Mouse (Mus musculus): Measurements from ENCODE around the gene Olfr161.
"Not testable (repeated sequence)": the region's sequence is repeated elsewhere in the genome, so short reads cannot be mapped to it uniquely, and the experiment has no call there.

The Olfr161 gene

GRCm38 (mm10) chr16:3590691-3591090, at the start of gene Olfr161:
Gene Olfr161, plus strand, starts transcription at chr16:3591042.
- no peak for DNase-seq (ENCODE audit: low read depth, low spot score)

DNA sequence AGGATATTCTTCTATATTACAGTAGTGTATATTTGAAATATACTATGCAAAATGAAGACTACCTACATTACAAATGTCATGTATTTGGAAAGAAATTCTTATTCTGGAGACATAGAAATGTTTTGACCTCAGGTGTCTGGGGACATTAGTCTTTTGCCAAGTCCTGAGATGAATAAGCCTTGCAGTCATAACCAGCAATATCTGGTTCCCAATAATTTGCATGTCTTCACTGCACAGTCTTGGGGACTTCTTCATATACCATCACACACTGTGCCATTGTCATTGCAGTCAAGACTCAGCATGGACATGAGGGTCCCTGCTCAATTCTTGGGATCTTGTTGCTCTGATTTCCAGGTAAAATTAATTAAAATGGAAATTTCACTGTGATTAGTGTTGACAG, 27.3 kb upstream of the Olfr161 start:
- no peak for DNase-seq (ENCODE audit: low read depth, low spot score)

DNA sequence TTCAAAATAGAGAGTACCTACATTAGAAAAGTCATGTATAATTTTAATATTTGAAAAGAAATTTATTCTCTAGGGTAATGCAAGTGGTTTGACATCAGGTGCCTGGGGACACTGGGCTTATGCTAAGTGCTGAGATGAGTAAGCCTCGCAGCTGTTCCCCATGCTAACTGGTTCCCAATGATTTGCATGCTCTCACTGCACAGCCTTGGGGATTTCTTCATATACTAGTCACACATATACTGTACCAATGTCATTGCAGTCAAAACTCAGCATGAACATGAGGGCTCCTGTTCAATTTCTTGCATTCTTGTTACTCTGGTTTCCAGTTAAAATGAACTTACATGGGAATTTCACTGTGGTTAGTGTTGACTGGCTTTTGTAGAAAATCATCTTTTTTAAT, 13.2 kb upstream of the Olfr161 start:
- not testable (repeated sequence) for DNase-seq (ENCODE audit: low read depth, low spot score)

GRCm38 (mm10) chr16:3578227-3578848, 12.5 kb upstream of the Olfr161 start:
- not testable (repeated sequence) for DNase-seq (ENCODE audit: low read depth, low spot score)

DNA sequence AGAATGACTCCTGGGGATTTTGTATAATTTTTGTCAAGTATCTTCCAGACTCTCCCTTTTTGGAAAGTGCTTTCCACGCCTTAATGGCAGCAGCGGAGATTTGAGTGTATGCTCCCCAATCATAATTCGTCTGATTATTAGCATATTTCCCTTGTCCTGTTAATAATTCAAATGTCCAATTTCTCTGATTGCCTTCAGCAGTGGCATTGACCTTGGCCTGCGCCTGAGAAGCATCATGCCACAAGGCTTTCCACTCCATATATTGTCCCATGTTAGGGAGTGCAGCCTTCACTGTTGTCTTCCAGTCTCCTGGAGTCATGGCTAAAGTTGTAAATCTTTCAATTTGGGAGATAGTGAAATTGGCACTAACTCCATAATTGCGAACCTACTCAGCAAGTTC, 40.5 kb downstream of the Olfr161 start:
- not testable (repeated sequence) for DNase-seq (ENCODE audit: low read depth, low spot score)

DNA sequence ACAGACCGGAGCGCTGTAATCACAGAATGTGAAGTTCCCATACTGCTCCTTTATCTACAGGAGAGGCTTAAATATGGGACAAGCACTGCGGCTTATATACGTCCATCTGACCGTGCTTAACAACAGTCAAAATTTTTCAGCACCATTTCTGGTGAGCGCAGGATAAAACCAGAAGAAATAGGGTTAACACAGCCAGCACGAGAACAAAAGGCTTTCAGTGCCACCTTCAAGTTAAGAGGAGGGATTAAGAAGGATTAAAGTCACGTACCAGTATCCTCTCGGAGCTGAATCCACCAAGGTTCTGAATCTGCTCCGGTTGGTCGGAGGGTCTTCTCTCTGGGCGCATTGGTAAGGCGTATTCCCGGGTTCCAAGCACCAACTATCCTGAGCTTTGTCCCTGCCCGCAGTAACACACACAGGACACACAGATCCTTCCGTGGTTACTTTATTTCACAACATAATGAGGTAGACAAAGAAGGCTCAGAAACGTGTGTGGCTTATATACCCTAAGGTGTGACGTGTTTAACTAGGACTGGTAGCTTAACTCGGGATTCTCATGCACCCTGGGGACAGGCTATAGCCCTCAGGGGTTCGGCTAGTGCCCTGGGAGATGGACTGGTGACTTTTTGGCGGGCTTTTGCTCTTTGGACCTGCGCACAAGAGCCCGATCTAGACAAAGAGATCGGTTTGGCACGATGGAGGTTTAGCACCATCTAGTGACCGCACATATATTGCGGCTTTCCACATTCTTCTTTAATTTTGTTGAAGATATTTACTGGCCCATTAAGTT, 41.9 kb downstream of the Olfr161 start:
- DNase-seq (ENCODE audit: low read depth, low spot score), result not testable (repeated sequence)

Measured in telencephalon, adult 2 months (tissue).